Mouse (Mus musculus): ENCODE results near the gene Bmf.

Gene Bmf

DNA sequence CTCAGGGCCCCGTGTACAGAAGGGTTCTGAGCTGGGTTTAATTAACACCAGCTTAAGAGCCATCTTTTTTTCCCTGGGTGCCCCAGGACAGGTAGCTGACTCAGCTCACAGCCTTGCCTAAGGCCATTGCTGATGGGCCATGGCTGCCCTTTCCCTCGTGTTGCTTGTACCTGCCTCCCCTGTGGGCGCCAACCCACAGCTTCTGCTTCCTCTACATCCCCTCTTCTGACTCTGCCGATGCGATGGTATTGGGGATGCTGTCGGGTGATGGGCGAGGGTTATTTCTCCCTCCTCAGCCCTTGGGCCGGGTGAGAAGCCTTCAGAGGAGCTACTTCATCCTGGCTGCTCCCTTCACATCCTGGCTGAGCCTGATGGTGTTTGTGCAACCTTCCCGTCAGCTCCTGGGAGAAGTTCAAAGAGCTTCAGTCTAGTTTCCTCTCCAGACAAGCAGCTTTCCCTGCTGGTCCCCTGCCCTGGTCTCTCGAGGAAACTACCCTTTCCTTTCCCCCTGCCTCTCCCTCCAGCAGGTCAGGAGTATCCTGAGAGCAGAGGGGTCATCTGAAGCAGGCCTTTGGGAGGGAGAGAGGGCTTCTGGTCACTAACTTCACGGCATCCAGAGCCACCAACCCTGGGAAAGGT lies 37.6 kb downstream of the Bmf start:
- no peak for DNase-seq

DNA sequence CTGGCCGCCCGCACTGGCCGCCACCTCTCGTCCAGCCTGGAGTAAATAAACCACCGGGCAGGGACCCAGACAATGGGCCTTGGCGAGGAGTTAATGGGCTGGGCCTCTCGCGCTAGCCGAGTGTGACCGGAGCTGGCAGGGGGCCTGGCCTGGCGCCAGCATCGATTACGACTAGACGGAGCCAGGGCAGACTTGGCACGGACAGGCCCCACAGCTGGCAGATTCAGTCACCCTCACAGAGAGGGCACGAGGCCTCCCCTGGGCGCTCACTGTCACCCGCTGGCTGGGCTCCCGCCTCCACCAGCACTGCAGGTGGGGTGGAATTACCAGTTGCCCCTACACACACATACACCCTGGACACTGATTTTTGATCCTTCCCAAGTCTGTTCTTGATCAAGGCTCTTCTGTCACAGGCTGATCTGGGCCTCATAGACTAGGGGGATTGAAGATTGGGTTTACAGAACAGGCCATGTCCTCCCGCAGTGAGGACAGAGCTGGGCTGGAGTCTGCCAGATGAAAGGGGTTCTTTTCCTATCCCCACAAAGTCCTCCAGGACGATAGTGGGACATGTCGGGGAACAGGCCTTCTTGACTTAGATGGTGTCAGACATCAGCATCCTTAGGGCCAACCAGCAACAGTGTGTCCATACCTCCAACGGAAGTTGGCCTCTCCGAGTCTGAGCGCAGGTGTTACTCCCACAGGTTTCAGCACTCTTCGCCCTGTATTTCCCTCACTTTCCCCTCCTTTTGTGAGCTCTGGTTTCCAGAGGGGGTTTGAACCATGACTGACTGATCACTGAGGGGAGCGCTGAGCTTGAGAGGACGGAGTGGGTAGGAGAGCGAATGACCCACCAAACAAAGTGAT lies 38.8 kb downstream of the Bmf start:
- peak; percentile 73 for DNase-seq

DNA sequence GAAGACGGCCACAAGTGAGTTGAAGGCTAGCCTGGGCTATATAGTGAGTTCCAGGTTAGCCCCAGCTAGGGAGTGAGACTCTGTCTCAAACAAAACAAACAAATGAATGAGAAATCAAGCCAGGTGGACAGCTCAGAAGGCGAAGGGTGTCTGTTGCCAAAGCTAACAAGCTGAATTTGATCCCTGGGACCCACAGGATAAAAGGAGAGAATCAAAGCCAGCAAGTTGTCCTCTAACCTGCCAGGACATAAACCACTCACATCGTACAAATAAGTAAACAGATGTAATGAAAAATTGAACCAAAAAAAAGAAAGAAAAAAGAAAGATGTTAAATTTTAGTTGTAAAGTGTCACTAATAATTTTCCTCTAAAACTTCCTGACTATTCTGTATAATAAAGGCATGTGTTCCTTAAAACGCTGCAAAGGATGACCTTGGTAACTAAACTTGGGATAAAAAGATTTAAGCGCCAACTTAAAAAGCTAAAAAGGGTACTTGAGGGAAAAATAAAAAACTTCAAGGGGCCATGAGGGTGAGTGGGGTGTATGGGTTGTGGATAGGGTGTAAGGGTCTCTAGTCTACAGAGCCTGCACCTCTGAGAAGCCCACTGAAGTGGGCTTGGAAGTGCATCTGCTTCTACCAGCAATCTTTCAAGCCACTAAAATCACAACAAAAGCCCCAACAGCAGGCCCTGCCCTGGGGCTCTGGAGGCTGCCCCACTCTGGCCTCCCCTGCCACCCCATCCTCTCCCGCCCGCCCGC lies 39.6 kb downstream of the Bmf start:
- no peak for DNase-seq

DNA sequence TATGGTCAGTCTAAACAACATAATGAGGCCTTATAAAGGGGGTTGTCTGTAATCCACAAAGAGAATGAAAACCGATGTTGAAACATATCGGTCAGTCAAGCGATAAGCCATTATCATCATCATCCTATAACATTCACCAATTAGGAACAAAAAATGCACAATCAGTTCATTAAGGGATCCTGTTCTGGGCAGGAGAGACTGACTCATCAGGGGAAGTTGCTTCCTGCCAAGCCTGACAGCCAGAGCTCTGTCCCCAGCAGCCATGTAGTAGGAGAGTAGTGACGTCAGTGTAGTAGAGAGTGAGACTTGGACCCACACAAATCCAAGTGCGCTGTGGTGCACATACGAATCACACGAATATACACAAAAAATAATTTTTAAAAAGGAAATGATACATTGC lies 42.4 kb downstream of the Bmf start:
- DNase-seq: no peak

DNA sequence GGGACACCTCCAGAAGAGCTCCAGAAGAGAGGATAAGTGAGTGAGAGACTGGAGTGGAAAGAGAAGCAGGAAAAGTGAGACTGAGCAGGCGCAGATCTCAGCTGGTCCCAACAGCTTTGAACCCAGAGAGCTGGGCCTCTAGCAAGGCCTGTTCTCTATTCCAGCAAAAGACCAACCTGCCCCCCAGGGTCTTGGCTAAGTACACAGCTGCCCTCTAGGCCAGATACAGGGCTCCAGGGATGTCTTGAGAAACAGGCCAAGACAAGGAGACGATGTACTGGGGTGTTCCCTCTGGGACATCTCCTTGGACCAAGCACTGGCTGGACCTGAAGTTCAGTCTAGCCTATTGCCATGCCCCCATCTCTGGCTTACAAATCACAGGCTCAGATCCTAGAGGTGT lies 49.3 kb downstream of the Bmf start:
- DNase-seq: no peak

DNA sequence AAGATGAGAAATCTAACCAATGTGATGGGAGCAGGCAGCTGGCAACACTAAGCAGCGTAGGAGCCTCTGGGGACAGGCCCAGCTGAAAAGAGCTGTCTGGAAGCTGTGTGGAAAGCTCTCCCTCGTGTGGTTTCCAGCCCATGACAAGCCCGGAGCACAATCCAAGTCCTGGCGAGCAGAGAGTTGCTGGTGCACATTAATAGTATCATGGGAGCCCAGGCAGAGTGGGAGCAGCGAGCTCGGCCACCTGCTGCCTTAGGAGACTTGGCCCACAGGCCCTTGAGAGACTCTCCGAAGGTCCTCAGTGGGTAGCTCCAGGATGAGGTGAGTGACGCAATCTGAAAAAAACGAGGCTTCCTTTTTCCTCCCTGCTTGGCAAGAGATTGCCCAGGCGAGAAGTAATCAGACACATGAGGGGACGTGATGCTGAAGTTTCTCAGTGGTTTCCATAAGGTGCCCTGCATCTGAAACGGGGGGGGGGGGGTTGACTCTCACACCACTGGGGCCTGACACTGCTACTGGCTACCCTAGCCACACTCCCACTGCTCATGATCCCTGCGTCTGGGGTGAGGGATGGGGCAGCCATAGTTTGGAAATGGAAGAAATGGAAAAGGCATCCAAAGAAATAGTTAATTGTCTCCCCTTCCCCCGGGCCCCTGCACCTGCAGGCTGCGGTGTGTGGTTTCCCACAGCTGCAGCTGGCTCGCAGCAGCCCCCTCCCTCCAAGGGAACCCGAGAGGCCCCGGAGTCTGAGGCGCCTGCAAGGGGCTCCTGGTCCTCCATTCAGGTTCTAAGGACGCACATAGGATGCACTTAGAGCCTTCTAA lies 50.1 kb downstream of the Bmf start:
- DNase-seq: no peak

DNA sequence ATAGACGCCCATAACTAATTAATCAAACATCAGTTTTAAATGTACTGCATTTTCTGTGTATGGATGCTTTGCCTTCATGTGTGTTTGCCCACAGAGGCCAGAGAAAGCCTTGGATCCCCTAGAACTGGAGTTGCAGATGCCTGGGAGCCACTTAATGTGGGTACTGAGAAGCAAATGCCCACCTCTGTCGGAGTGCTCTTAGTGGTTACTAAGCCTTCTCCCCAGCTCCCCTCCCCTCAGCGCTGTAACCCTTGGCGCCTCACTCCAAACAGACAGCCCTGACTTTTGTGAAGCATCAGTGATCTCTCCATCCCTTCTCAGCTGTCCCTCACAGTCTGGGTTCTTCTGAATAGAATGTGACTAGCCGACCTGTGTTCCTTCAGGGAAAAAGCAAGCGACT lies 51.0 kb downstream of the Bmf start:
- DNase-seq: no peak

DNA sequence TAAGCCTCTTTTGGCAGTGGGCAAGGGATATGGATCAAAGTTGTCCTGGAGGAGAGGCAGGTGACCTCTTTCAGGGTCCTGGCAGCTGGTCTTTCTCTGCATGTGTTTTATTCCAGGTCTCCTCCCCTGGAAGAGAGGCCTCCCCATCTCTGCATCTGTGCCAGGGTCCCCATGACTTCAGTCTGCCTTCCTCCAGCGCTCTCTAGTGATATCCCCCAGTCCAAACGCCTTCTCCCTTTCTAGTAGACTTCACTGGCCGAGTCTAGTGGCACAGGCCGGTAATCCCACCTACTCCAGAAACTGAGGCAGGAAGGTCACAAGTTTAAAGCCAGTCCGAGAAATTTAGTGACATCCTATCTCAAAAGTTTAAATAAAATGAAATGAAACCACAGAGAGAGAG lies 51.6 kb downstream of the Bmf start:
- no peak for DNase-seq

DNA sequence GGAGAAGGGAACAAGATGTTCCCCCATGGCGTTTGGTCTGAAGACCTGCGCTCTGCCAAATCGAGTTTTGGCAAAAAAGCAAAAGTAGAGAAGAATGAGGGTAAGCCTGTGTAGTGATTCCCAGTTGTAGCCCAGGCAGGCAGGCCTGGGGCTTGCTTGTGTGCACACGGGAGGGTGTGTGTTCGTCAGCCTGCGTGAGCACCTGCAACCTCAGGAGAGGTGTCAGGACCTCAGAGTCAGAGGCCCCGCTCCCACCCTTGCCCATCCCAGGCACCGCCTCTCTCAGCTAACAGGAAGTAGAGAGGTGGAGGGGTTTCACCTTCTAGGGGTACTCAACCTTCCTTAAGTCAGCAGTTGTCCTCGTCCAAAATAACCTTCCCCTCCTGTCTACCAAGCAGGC lies 54.5 kb downstream of the Bmf start:
- no peak for DNase-seq

DNA sequence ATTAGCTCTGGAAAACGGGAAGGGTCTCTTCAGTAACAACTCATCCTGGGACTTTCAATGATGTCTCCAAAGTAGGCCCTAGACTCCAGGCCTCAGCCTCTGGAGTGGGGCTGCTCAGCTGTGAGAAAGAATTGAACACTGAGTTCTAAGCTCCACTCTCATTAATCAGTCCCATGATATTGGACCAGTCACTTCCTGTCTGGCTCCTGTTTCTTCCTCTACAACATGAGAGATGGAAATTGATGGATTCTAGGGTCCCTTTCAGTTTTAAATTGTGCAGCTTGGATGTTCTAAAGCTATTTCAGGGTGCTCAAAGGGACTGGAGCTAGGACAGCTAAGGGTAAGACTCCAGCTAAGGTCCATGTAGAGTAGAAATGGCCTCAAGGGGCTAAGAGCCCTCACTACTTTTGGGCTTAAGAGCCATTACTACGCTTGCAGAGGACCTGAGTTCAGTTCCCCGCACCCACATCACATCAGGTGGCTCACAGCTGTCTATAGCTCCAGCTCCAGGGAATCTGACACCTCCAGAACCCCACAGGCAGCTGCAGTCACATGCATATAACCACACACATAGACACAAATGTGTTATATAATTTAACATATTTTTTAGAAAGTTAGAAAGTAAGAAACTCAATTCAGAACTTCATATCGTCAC lies 57.6 kb downstream of the Bmf start:
- no peak for DNase-seq

DNA sequence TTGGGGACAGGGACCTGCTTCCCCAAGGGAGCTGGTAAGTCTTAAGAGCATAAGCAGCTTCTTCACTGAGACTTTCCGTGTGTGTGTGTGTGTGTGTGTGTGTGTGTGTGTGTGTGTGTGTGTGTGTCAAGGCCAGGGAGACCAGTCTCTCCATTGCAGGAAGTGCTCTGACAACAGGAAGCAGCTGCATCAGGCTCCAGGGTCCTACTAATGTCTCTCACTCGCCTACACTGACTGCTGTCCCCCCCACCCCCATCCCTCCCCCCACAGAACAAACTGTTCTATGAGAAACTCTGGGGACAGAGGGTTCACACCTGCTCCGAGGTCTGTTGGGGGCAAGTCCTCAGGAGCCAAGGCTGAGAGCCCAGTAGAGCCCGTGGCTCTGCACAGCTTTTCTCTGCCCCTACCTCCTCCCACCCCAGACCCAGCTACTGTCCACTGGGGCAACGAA lies 58.2 kb downstream of the Bmf start:
- no peak for DNase-seq

DNA sequence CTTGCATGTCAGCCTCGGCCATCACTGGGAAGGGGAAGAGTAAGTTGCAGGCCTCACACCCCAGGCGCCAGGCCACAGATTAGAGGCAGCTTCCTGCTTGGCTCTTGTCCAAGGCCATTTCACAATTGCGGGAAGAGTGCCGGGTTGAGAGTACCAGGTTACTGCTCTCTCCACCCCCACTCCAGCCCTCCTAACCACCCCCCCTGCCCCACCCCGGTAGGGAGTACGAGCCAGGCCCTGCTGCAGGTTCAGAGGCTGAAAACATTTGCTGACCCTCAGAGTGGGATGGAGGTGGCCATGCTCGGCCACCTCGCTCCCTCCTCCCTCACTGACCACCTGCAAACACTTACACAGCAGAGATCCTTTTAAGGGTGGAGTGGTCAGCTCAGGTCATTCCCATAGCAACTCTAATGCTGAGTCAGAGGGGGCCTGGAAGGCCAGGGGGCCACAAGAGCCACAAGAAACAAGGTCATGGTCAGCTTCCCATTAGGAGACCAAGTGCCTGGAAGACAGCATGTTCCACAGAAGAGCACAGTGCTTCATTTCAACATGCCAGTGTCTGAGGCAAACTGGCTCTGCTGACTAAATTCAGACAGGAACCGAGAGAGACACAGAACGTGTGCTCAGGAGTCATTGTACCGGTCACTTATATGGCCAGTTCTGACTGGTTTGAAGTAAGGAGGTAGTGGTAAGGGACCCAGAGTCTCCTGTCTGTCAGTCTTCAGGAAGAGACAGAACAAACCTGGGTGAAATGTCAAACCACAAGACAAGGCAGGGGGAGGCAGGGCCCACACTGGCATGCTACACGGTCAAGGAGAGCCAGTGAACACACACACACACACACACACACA lies 59.0 kb downstream of the Bmf start:
- no peak for DNase-seq

DNA sequence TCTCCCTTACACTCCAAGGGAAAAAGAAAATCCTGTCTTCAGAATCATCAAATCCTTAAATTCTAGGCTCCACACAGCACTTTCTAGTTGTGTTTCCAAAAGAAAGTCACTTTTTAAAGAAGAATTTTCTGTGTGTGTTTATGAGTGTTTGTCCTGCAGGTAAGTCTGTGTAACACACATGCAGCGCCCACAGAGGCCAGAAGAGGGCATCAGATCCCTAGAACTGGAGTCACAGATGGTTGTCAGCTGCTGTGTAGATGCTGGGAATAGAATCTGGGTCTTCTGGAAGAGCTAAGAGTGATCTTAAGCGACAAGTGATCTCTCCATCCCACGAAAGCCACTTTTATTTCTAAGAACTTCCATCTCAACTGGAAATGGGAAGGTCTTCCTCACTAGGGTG lies 61.7 kb downstream of the Bmf start:
- no peak for DNase-seq

DNA sequence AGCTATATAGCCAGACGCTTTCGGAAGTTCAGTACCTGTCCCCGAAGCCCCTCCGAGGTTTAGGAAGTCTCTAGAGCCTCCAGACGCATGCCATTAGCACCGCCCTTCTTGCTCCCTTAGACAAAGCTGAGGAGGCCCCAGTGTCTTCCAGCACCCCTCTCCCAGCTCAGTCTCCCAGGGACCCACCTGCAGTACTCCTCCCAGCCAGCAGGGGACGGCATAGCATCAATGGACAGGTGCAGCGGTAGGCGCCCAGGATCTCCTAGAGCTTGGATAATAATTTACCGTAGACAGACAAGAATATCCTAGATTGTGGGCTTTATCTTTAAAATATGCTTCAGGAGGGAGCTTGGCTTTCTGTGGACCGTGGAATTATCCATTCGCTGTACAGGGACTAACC lies 62.6 kb downstream of the Bmf start:
- DNase-seq: peak; percentile 51

DNA sequence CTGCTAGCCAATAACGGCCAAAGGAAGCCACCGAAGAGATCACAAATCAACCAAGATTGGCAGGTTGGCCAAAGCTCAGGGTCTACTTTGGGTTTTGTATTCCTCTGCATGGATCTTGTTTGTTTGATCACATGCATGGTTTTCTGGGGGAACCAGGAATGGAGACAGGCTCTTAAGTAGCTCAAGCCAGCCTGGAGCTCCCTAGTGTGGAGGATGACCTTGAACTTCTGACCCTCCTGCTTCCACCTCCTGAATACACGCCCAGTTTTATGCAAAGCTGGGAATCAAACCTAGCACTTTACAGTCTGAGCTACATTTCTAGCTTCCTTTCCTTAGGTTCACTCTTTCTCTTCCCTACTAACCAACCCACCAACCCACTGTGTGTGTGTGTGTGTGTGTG lies 64.1 kb downstream of the Bmf start:
- DNase-seq: no peak

DNA sequence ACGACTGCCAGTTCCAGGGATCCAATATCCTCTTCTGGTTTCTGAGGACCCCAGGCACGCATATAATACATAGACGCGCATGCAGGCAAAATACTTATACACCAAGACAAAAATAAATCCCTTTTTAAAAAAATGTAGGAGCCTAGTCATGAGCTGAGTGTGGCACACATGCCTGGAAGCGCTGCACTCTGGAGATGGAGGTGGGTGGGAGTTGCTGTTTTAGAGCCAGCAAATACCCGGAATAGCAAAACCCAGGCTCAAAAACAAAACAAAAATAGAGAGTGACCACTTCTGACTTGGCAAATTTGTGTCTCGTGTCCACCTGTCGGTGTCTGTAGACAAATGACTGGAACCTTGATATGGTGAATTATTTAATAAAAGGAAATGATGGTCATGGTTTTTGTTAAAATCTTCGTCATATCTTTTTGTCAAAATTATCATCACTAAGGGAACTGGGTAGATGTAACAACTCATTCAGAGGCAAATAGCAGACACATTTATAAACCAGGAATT lies 65.0 kb downstream of the Bmf start:
- DNase-seq: no peak

DNA sequence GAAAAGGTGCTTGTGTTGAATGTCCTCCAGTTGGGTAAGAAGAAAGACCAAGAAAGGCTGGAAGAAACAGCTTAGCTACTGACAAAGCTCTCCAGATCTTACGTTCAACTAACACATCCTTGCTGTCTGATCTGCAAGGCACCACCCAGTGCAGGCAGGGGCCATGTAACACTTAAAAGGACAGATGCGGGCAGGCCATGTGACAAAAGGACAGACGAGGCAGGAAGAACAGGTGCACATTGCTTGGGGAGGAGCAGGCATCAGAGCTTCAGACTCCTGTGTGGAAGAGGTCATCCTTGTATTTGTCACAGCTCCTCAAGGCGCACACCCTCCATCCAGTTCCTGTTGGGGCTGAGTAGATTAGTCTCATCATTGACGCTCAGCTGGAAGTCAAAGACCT lies 66.5 kb downstream of the Bmf start:
- DNase-seq: no peak

DNA sequence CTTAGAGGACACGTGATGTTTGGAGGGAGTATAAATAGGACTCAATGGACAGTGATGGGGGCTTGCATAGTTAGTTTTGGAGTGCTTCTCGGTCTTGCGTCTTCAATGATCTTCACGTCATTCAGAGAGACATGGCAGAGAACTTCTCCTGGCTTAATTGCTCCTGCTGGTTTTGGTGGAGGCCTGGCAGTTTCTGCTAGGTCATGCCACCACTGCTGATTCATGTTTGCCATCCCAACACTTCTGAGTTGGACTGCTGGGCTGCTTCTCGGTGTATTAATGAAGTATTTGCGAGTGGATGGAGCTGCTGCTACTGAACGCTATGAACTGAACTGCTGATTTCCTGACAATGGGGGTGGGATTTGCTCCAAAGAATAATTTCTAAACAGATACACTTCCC lies 68.6 kb downstream of the Bmf start:
- DNase-seq: peak; percentile 15

DNA sequence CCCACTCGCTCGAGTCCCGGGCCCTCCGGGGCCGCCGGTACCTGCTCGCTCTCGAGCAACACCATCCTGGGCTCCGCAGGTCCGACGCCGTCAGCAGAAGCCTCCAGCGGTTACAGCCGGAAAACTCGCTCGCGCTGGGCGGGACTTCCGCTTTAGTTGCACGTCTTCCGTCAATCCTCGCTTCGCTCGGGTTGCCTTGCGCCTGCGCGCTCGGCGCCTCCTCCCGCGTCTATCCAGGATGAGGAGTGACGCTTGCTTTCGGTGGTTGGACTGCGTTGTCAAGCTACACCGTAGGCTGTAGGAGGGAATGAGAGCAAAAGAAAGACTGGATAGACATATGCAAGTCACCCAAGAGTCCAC lies 70.0 kb downstream of the Bmf start, which contains the start of gene Srp14:
Srp14 (minus strand) TSS at position 162 of the 360 bp plus-strand sequence.
- DNase-seq: peak; percentile 93

DNA sequence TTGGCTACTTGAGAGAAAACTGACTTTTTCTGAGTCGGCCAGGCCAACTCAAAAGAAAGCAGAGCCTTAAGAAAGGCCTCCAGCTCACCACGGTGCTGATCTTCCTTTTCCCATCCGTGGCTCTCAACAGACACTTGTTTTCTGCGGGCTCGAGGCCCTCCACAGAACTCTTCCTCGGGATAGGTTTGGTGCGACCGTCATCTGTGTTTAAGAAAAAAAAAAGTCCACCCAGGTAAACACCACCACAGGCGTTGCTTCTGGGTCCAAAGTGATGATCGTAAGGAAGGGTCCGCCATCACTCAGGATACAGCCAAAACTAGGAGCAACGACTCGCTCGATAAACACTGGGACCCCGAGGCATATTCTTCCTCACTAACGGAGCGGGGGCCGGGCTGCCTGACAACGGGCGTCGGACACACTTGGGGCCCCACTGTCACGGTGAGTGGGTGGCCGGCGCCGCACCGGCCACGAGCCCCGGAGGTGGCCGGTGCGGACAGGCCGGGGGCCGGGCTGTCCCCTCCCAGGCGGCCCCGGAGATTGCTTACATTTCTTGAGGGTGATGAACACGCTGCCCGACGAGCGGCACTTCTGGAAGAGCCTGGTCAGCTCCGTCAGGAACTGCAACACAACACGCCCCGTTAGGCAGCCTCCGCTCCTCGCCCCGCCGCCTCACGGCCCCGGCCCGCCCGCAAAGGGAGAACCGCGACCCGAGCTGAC lies 70.5 kb downstream of the Bmf start:
- DNase-seq: peak; percentile 14
